Mouse (Mus musculus): ENCODE results near the gene Padi2. TPM values are rescaled to one million over a fixed set of nuclear protein-coding genes. Genes with fewer than 3 reads are reported as not detected.
A peak's percentile ranks its signal among the peaks of the same experiment; 100 is the strongest.

Gene Padi2
- polyA plus RNA-seq, 1 experiment, result 0.67 TPM

DNA sequence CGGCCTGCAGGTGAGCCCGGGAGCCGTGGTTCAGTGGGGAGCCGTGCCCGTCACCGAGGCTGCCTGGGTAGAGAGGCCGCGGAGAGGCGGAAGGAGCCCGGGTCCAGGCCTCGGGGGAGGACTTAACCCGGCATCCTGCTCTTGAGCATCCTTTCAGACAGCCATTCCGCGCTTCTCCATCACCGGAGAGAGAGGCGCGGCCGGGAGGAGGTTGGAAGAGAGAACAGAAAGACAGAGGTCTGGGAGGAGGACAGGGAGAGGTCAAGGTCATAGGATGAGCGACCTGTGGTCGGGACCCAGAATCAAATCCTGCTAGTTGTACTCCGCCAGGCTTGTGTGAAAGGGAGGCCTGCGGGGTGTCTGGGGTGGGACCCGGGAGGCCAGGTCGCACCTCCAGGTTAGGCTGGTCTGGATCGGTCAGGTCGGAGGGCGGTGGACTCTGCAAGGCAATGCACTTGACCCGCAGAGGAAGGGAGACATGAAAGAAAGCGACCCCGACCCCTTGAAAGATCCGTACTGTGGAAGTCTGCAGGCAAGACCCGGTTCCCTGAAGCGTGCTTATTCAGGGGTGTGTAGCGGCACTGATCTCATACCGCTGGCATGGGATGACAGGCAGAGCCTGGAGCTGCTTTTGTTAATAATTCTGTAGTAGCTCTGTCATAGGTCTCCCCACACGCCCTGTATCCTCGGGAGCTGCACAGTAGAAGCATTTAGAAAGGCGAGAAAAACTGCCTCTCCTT, 55.5 kb downstream of the Padi2 start:
- no peak for TF ChIP-seq POLR2A (IDR thresholded peaks at IDR 0.05; ENCODE audit: borderline replicate concordance, extremely low read depth, insufficient read depth, insufficient read length, poor library complexity, severe bottlenecking)
- TF ChIP-seq CTCF (IDR thresholded peaks at IDR 0.05; ENCODE audit: borderline replicate concordance, extremely low read depth, insufficient read depth, insufficient read length), result no peak

DNA sequence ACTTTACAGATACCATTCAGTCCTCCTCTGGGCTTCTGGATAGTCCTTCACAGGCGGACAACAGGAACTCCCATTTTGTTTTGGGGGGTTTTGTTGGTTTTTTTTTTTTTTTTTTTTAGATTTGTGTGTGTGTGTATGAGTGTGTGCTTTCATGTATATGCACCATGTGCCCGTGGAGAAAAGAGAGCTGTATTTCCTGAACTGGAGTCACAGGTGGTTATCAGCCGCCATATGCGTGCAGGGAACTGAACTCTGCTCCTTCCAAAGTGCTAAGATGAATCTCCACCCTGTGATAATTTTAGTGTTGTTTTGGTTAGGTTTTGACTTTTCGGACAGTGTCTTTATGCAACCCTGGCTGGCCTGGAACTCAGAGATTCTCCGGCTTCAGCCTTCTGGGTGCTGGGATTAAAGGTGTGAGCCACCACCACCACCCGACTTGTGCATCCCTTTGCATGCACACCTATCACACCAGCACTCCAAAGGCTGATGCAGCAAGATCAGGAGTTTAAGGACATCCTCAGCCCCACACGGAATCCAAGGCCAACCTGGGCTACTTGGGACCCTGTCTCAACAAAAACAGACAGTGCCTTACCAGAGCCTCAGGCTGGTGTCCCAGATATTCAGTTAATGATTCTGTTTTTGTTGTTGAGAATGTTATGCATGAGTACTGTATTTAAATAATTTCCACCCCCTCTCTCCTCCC, 56.2 kb downstream of the Padi2 start:
- no peak for TF ChIP-seq CTCF (IDR thresholded peaks at IDR 0.05; ENCODE audit: borderline replicate concordance, extremely low read depth, insufficient read depth, insufficient read length)
- no peak for TF ChIP-seq POLR2A (IDR thresholded peaks at IDR 0.05; ENCODE audit: borderline replicate concordance, extremely low read depth, insufficient read depth, insufficient read length, poor library complexity, severe bottlenecking)
- no peak for DNase-seq (ENCODE audit: low read depth)

More for the DNA sequence above, 55.5 kb downstream of the Padi2 start:
- peak; percentile 35 for DNase-seq (ENCODE audit: low read depth)

DNA sequence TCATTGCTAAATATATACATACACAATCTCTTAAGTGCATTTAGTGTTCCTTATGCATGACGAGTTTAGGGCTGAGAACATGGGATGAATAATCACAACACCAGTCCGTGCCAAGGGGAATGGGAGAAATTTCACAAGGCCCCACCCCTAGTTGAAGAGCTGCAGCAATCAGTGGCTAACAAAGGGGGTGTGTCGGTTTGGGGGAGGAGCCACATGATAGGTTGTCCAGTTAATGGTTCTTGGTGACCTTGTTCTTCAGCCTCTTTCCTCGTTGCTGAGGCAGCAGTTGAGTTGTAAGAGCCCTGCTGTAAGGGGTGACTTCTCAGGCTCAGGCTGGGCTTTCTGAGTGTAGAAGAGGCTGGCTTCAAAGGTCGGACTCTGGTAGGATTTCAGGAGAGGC, 56.8 kb downstream of the Padi2 start:
- TF ChIP-seq POLR2A (IDR thresholded peaks at IDR 0.05; ENCODE audit: borderline replicate concordance, extremely low read depth, insufficient read depth, insufficient read length, poor library complexity, severe bottlenecking) (no peak), CTCF (IDR thresholded peaks at IDR 0.05; ENCODE audit: borderline replicate concordance, extremely low read depth, insufficient read depth, insufficient read length) (no peak)
- DNase-seq (ENCODE audit: low read depth), result no peak

DNA sequence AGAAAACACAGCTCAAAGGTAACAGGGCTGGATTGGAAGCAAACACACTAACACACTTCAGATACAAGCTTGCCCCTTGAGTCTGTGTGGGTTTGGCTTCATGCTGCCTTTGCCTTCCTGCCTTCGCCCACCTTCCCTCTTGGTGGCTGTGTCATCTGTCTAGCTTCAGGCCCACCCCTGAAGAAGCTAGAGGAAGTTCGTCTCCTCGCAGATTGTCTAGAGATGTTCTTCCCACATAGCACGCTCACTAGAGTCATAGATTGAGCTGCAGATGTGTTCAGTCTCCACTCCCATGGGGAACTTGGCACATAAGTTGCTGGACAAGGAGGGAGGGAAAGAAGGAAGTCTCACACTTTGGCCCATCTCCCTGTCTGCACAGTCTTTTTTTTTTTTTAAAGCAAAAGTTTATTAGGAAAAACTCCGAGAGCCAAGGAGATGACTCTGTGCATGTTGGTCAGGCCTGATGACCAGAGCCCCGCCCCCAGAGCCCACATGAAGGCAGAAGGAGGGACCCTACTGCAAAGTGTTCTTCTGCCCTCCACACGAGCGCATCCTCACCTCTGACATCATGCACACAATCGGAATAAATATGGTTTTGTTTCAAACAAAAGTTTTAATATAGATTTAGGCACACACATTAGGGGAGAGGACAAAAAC, 57.9 kb downstream of the Padi2 start:
- no peak for DNase-seq (ENCODE audit: low read depth)
- TF ChIP-seq CTCF (IDR thresholded peaks at IDR 0.05; ENCODE audit: borderline replicate concordance, extremely low read depth, insufficient read depth, insufficient read length) (no peak), POLR2A (IDR thresholded peaks at IDR 0.05; ENCODE audit: borderline replicate concordance, extremely low read depth, insufficient read depth, insufficient read length, poor library complexity, severe bottlenecking) (no peak)

DNA sequence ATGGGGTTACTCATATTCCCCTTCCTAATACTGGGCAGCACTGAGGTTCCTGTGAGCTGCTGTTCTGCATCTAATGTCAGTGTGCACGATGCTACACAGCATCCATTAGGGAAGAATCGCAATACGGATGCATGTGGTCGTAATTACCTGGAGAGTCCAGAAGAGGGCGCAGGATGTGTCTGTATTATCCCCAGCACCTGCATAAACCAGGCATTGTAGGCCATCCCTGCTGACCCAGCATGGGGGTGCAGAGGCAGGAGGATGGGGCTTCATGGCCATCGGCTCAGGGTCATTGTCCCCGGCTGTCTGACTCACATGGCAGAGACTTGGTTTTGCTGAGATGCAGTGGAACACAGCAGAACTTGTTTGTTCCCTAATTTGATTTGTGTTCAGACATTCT, 58.5 kb downstream of the Padi2 start:
- DNase-seq (ENCODE audit: low read depth), result peak; percentile 87
- TF ChIP-seq POLR2A (IDR thresholded peaks at IDR 0.05; ENCODE audit: borderline replicate concordance, extremely low read depth, insufficient read depth, insufficient read length, poor library complexity, severe bottlenecking) (no peak), CTCF (IDR thresholded peaks at IDR 0.05; ENCODE audit: borderline replicate concordance, extremely low read depth, insufficient read depth, insufficient read length) (peak; percentile 77)

DNA sequence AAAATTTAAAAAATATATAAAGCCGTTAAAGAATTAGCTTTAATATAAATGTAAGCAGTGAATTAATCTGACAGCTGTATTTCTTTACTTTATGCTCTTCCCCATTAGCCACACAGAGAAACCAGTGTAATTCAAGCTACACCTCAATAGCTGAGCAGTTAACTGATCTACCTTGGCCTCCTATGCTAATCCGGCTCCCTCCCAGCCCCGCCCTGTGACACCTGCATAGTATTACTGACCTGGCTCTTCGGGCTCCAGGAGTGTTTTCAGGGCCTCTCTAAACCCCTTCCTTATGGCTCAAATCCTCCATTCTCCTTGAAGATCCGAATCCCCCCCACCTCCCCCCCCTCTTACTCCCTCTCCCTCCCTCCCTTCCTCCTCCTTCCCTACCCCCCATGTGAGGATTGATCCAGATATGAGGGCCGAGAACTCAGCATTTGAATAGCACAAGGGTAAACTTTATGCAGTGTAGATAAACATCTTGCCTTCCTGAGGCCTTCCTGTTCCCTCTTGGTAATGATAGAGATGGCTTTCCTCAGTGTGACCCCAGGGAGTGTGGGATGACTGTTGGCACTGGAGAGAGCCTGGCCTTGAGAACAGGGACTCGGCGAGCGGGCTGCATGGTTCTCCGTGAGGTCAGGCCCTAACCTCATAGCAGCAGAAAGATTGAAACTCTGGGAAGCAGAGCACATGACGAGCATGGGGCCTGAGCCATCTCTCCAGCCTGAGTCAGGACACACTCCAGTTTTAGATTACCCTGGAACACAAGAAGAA, 61.4 kb downstream of the Padi2 start:
- DNase-seq (ENCODE audit: low read depth), result no peak
- TF ChIP-seq POLR2A (IDR thresholded peaks at IDR 0.05; ENCODE audit: borderline replicate concordance, extremely low read depth, insufficient read depth, insufficient read length, poor library complexity, severe bottlenecking), result no peak

DNA sequence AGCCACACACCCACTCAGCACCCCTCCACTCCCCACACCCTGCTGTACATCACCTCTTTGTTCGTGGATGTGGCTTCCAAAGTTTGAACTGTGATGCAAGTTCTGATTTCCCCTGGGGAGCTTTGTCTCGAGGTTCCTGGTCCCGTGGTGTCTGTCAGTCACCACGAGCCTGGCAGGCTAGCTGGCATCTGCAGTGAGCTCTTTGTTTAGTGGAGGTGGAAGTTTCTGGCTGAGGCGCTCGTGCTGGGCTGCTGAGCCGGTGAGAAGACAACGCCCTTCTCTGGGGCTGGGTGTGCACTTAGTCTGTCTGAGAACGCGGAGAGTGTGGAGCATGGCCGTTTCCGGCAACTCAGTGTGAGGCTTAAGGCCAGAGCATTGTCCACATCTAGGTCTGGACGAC, 65.5 kb downstream of the Padi2 start:
- DNase-seq (ENCODE audit: low read depth), result no peak
- TF ChIP-seq CTCF (IDR thresholded peaks at IDR 0.05; ENCODE audit: borderline replicate concordance, extremely low read depth, insufficient read depth, insufficient read length), result no peak
- TF ChIP-seq POLR2A (IDR thresholded peaks at IDR 0.05; ENCODE audit: borderline replicate concordance, extremely low read depth, insufficient read depth, insufficient read length, poor library complexity, severe bottlenecking), result no peak

DNA sequence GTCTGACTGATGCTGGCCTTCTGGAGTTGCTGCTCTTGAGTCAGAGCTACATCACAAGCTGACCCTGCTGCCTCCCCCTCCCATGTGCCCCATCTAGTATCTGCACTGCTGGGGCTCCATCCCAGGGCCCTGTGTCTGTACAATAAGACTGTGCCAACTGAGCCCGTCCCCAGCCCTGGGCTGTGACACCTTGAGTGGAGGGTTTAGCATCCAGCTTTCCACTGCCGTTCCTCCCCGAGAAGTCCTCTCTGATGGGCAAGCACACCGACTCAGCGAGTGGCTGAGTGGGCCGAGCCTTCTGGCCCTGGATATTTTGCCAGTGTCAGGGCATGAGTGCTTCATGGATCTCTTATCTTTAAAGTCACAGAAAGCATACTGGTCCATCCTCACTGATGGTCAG, 68.3 kb downstream of the Padi2 start:
- TF ChIP-seq CTCF (IDR thresholded peaks at IDR 0.05; ENCODE audit: borderline replicate concordance, extremely low read depth, insufficient read depth, insufficient read length) (no peak), POLR2A (IDR thresholded peaks at IDR 0.05; ENCODE audit: borderline replicate concordance, extremely low read depth, insufficient read depth, insufficient read length, poor library complexity, severe bottlenecking) (no peak)
- no peak for DNase-seq (ENCODE audit: low read depth)

DNA sequence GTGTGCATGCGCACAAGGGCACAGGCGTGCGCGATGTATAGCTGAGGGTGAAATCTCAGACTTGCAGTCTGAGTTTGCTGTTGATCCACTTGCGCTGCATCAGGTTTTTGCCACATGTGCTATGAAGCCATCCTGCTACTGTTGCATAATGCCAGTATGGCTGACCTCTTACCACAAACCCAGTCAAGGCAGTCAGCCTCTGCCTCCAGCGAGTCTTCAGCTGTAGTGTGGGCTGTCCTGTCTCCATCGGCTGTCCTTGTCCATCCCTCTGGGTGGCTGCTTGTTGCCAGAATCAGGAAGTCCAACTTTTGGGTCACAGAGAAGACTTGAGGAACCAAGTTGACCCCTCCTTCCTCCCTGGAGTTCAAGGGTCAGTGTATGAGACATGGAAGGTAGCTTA, 69.2 kb downstream of the Padi2 start:
- no peak for TF ChIP-seq CTCF (IDR thresholded peaks at IDR 0.05; ENCODE audit: borderline replicate concordance, extremely low read depth, insufficient read depth, insufficient read length)
- DNase-seq (ENCODE audit: low read depth), result no peak

DNA sequence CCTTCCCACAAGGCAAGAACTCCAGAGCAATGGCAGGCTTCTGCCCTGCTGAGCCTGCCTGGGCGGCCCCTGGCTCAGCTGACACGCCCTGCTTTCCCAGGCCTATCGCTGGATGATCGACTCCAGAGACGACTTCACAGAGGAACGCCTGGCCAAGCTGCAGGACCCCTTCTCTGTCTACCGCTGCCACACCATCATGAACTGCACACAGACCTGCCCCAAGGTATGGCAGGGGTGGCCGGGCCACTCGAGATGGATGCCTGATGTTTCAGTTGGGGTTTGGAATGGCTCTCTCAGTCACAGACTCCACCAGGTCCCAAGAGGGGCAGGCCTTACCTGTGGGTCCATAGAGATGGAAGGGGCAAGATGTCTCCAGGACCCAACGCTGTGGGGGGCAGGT, 71.1 kb downstream of the Padi2 start:
- no peak for TF ChIP-seq POLR2A (IDR thresholded peaks at IDR 0.05; ENCODE audit: borderline replicate concordance, extremely low read depth, insufficient read depth, insufficient read length, poor library complexity, severe bottlenecking)
- no peak for TF ChIP-seq CTCF (IDR thresholded peaks at IDR 0.05; ENCODE audit: borderline replicate concordance, extremely low read depth, insufficient read depth, insufficient read length)
- DNase-seq (ENCODE audit: low read depth), result no peak
